Mouse (Mus musculus) neural tube, embryonic 11.5 days (tissue): ENCODE data around the gene Mstn. TPM values are rescaled to one million over a fixed set of nuclear protein-coding genes. Genes with fewer than 3 reads are reported as not detected.

Experiments
- ATAC-seq: fragments of 200-750 bp; cut with Nextera tagmentation; 2 replicates; pipeline ENCODE4 v1.8.0; 2017; ENCODE audit warnings: moderate number of reproducible peaks, mild to moderate bottlenecking, moderate TSS enrichment, moderate library complexity; ENCODE audit not compliant: insufficient read depth, low FRiP score, low TSS enrichment
- DNase-seq: peaks from one replicate; pipeline ENCODE4 v3.0.0-alpha.2; 2015; ENCODE audit warnings: low spot score
- H3K27ac ChIP-seq: fragments of 300-500 bp; sonication (generic); 2 replicates; pipeline ENCODE4 v1.5.1; 2014; ENCODE audit warnings: low read depth, mild to moderate bottlenecking, low read length
- H3K27me3 ChIP-seq: fragments of 300-500 bp; sonication (generic); 2 replicates; pipeline ENCODE4 v1.6.1; 2014; ENCODE audit warnings: mild to moderate bottlenecking, low read length, mixed read lengths; ENCODE audit not compliant: control insufficient read depth, insufficient read depth
- H3K36me3 ChIP-seq: fragments of 300-500 bp; sonication (generic); 2 replicates; pipeline ENCODE4 v1.6.1; 2014; ENCODE audit warnings: mild to moderate bottlenecking, low read length, moderate library complexity, mixed read lengths; ENCODE audit not compliant: control insufficient read depth, insufficient read depth
- H3K4me1 ChIP-seq: fragments of 300-500 bp; sonication (generic); 2 replicates; pipeline ENCODE4 v1.6.1; 2014; ENCODE audit warnings: low read length, mixed read lengths; ENCODE audit not compliant: control insufficient read depth, insufficient read depth
- H3K4me2 ChIP-seq: fragments of 300-500 bp; sonication (generic); 2 replicates; pipeline ENCODE4 v1.6.1; 2014; ENCODE audit warnings: low read depth, mild to moderate bottlenecking, moderate library complexity
- H3K4me3 ChIP-seq: fragments of 300-500 bp; sonication (generic); 2 replicates; pipeline ENCODE4 v1.5.1; 2014; ENCODE audit warnings: low read depth, low read length
- H3K9ac ChIP-seq: fragments of 300-500 bp; sonication (generic); 2 replicates; pipeline ENCODE4 v1.6.1; 2014; ENCODE audit warnings: mild to moderate bottlenecking, low read length
- H3K9me3 ChIP-seq: fragments of 300-500 bp; sonication (generic); 2 replicates; pipeline ENCODE4 v1.6.1; 2016; ENCODE audit warnings: low read length; ENCODE audit not compliant: control insufficient read depth
- WGBS: fragments of 180-500 bp; shearing (Covaris S2); extraction: QIAGEN DNeasy Blood & Tissue Kit; methylation state at CpG from one replicate; pipeline ENCODE4 v1.1.7; 2014; 5-methylcytosine and 5-hydroxymethylcytosine counted together
- polyA plus RNA-seq: library from polyadenylated mRNA; unstranded; fragments of >200 nt; fragmentation: Nextera tagmentation; extraction: Ambion mirVana; gene quantifications from 2 replicates; pipeline ENCODE4 v1.2.1, GENCODE M21; 2014

The Mstn gene
- polyA plus RNA-seq, 1 experiment from 2014 or later = 11.2 TPM

DNA sequence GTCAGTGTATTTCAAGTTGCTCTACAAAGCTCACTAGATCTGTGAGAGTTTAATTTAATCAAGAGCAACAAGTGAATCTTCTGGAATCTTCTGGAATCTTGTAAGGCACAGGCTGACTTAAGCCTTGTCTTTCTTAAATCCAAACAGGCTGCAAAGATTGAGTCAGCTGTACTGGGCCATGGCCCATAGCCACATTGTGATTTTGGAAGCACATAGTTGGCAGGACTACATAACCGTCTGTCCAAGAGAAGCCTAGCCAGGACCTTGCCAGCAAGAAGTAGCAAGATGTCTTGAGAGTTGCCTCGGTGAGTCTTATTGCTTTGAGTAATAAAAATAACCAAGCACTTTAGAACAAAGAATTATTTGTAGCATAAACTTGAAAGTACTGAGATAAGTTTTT lies 18.4 kb downstream of the Mstn start:
- H3K9me3 ChIP-seq = no peaks in the 10 kb centered on the region
- H3K4me2 ChIP-seq = no peak overlapping the region
- WGBS = 94% methylated on average over 2 of the region's 2 CpGs
- no peaks in the 10 kb centered on the region for H3K27me3 ChIP-seq
- H3K27ac ChIP-seq = no peak overlapping the region
- no peaks in the 10 kb centered on the region for H3K36me3 ChIP-seq
- no peak overlapping the region for H3K9ac ChIP-seq
- no peak overlapping the region for H3K4me3 ChIP-seq
- H3K4me1 ChIP-seq = no peaks in the 10 kb centered on the region
- no peak for DNase-seq
- no peak for ATAC-seq

DNA sequence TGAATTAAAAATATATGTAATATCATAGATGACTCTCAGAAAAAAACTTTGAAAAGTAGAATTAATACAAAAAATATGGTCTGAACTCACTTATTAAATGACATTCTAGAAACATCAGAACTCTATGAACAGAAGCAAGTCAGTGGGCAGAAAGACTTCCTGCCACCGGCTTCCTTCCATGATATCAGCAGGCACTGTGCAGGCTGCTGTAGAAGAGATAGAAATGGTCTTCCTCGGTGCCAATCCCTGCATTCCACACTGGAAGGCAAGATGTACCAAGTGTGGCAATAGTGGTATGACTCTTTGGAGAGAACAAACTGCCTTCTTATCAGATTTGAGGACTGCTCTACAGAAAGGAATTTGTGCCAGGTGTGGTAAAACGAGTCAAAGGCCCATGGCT lies 19.2 kb downstream of the Mstn start:
- Histone ChIP-seq H3K9ac (no peak overlapping the region), H3K4me2 (no peak overlapping the region), H3K27me3 (no peaks in the 10 kb centered on the region), H3K9me3 (no peaks in the 10 kb centered on the region), H3K4me3 (no peak overlapping the region), H3K27ac (no peak overlapping the region), H3K36me3 (no peaks in the 10 kb centered on the region), H3K4me1 (no peaks in the 10 kb centered on the region)
- DNase-seq = no peak
- ATAC-seq = no peak
- 85% methylated on average over 3 of the region's 3 CpGs for WGBS

DNA sequence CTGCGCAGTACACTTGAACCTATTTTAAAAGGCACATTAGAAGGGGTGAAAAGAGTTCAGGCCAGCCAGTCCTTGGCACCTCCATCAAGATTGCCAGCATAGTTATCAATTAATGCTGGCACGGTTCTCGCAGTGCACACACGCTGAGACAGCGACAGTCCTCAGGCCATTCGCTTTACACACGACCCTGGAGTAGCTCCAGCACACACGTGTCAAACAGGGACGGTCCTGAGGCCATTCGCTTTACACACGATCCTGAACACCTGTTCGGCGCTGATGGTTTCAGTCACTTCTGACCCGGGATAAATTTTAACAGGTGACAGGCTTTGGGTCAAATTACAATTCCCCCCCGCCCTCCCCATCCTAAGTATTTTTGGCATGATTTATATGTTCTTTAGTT lies 23.8 kb downstream of the Mstn start:
- 63% methylated on average over 15 of the region's 15 CpGs for WGBS
- DNase-seq = no peak
- no peaks in the 10 kb centered on the region for H3K4me1 ChIP-seq
- H3K27ac ChIP-seq = no peak overlapping the region
- H3K4me3 ChIP-seq = no peak overlapping the region
- no peaks in the 10 kb centered on the region for H3K36me3 ChIP-seq
- H3K4me2 ChIP-seq = no peak overlapping the region
- no peak for ATAC-seq
- no peaks in the 10 kb centered on the region for H3K27me3 ChIP-seq
- no peak overlapping the region for H3K9ac ChIP-seq
- no peaks in the 10 kb centered on the region for H3K9me3 ChIP-seq

DNA sequence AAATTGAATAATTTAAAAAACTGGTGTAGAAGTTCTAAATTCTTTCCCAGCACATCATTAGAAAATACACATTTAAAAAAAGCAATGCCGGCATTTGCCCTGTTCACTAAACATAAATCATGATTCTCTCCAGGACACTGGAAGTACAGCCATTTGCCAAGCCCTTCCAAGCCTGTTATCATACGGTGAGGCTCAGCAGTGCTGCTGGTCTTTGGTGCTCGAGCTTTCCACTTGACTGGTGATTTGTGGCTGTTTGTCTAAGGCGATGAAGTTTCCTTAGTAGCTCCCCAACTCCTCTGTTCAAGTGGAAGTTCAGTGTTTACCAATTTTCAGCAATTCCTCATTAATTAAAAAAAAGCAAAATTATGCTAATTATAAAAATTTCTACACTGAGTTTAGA lies 24.6 kb downstream of the Mstn start:
- no peaks in the 10 kb centered on the region for H3K9me3 ChIP-seq
- no peak overlapping the region for H3K27ac ChIP-seq
- ATAC-seq = no peak
- no peak overlapping the region for H3K4me3 ChIP-seq
- H3K36me3 ChIP-seq = no peaks in the 10 kb centered on the region
- no peaks in the 10 kb centered on the region for H3K27me3 ChIP-seq
- DNase-seq = no peak
- 30% methylated on average over 4 of the region's 4 CpGs for WGBS
- H3K4me1 ChIP-seq = no peaks in the 10 kb centered on the region
- H3K9ac ChIP-seq = no peak overlapping the region
- H3K4me2 ChIP-seq = no peak overlapping the region

DNA sequence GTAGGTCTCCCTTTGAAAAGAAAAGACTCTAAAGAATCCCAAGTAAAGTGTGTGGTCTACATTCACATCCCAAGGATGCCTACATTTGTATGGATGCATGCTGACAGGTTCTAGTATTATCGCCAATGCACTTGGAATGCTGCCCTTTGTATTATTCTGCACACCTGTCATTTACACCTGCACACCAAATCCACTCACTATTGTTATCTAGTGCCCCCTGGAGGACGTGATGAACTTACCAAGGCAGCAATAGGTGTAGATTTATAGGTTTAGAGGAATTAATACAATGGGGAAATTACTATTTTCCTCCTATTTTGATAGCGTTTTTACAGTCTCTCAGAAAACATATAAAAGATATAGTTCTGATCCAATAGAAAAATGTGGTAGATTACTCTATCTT lies 31.7 kb downstream of the Mstn start:
- ATAC-seq (no peak), DNase-seq (no peak)
- Histone ChIP-seq H3K4me2 (no peak overlapping the region), H3K4me3 (no peak overlapping the region), H3K27me3 (no peaks in the 10 kb centered on the region), H3K27ac (no peak overlapping the region), H3K36me3 (no peaks in the 10 kb centered on the region), H3K9me3 (no peaks in the 10 kb centered on the region), H3K9ac (no peak overlapping the region), H3K4me1 (no peaks in the 10 kb centered on the region)
- 50% methylated on average over 3 of the region's 3 CpGs for WGBS

DNA sequence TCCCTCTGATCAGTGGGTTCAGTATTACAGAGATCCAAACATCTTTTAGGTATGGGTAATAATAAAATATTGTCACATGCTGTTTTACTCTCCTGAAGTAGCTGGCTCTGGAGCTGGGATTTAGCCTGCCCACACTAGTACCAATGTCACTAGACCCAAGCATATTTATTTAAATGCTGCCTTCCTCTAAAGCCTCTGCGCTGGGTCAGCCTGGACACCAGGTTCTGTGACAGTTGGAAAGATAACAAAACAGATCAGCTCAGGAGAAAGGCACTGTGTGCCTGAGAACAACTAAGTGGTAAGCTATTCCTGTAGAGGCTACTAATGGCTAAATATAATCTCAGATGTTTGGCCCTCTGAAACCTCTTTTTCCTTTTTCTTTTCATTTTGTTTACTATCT lies 49.1 kb downstream of the Mstn start:
- ATAC-seq (no peak), DNase-seq (no peak)
- Histone ChIP-seq H3K27ac (no peak overlapping the region), H3K9me3 (no peaks in the 10 kb centered on the region), H3K4me2 (no peak overlapping the region), H3K4me3 (no peak overlapping the region), H3K36me3 (no peaks in the 10 kb centered on the region), H3K27me3 (no peaks in the 10 kb centered on the region), H3K9ac (no peak overlapping the region), H3K4me1 (no peaks in the 10 kb centered on the region)
- WGBS = 90% methylated on average over 1 of the region's 1 CpGs

Other genes starting within 250 kb of the Mstn start
- 11.3 and 12.4 TPM in 2 replicates for gene Inpp1, start 244.0 kb upstream of the Mstn start, polyA plus RNA-seq
- gene Hibch, start 216.7 kb upstream of the Mstn start, polyA plus RNA-seq = 34.2 and 34.6 TPM in 2 replicates
- 4.8 and 6.8 TPM in 2 replicates for gene 1700019D03Rik, start 41.5 kb upstream of the Mstn start, polyA plus RNA-seq
- not detected in 2 replicates for gene 1700019A02Rik, start 126.0 kb downstream of the Mstn start, polyA plus RNA-seq
- gene Pms1, start 235.4 kb downstream of the Mstn start, polyA plus RNA-seq = 18.6 and 21.5 TPM in 2 replicates
- 83.7 and 87.4 TPM in 2 replicates for gene Ormdl1, start 235.5 kb downstream of the Mstn start, polyA plus RNA-seq
- not detected in 2 replicates for gene Gm28778, start 235.5 kb downstream of the Mstn start, polyA plus RNA-seq